Mouse (Mus musculus) midbrain, embryonic 10.5 days (tissue): ENCODE measurements around the gene Phactr1. TPM values are rescaled to one million over a fixed set of nuclear protein-coding genes. Genes with fewer than 3 reads are reported as not detected.

Experiments used
- DNase-seq: peaks from one replicate; pipeline ENCODE4 v3.0.0-alpha.2; 2017; ENCODE audit warnings: low spot score
- H3K27ac ChIP-seq: fragments of 300-500 bp; sonication (generic); replicated peaks from 2 replicates; pipeline ENCODE4 v1.5.1; 2016; ENCODE audit warnings: mild to moderate bottlenecking
- H3K27me3 ChIP-seq: fragments of 300-500 bp; sonication (generic); 2 replicates; pipeline ENCODE4 v1.6.1; 2016; ENCODE audit warnings: low read depth, mild to moderate bottlenecking; ENCODE audit not compliant: poor library complexity, severe bottlenecking
- H3K36me3 ChIP-seq: fragments of 300-500 bp; sonication (generic); 2 replicates; pipeline ENCODE4 v1.6.1; 2016; ENCODE audit warnings: mild to moderate bottlenecking, moderate library complexity
- H3K4me1 ChIP-seq: fragments of 300-500 bp; sonication (generic); 2 replicates; pipeline ENCODE4 v1.6.1; 2016
- H3K4me3 ChIP-seq: fragments of 300-500 bp; sonication (generic); 2 replicates; pipeline ENCODE4 v1.5.1; 2016; ENCODE audit warnings: mild to moderate bottlenecking, moderate library complexity
- H3K9me3 ChIP-seq: fragments of 300-500 bp; sonication (generic); replicated peaks from 2 replicates; pipeline ENCODE4 v1.6.1; 2016; ENCODE audit warnings: mild to moderate bottlenecking
- WGBS: fragments of 180-500 bp; shearing (Covaris S2); methylation state at CpG from one replicate; pipeline ENCODE4 v1.1.7; 2016; 5-methylcytosine and 5-hydroxymethylcytosine counted together
- polyA plus RNA-seq: library from polyadenylated mRNA; unstranded; fragments of >200 nt; fragmentation: Nextera tagmentation; extraction: Ambion mirVana; gene quantifications from 2 replicates; pipeline ENCODE4 v1.2.1, GENCODE M21; 2016

Phactr1 gene
- polyA plus RNA-seq, 1 experiment from 2014 or later: 5.5 TPM

GRCm38 (mm10) chr13:42948717-42949265, 268.4 kb downstream of the Phactr1 start:
- Histone ChIP-seq H3K36me3 (no peaks in the 10 kb centered on the region), H3K27me3 (no peaks in the 10 kb centered on the region), H3K9me3 (no peaks in the 10 kb centered on the region), H3K4me3 (no peak overlapping the region), H3K27ac (no peak overlapping the region), H3K4me1 (peaks cover 4% of the 10 kb centered on the region; the same call in 1 of the 2 replicates)
- DNase-seq: no peak
- 87% methylated on average over 10 of the region's 10 CpGs for WGBS

GRCm38 (mm10) chr13:42949336-42949735, 268.9 kb downstream of the Phactr1 start:
- no peaks in the 10 kb centered on the region for H3K36me3 ChIP-seq
- no peak overlapping the region for H3K27ac ChIP-seq
- H3K4me3 ChIP-seq: no peak overlapping the region
- peaks cover 4% of the 10 kb centered on the region; the same call in 1 of the 2 replicates for H3K4me1 ChIP-seq
- 84% methylated on average over 5 of the region's 5 CpGs for WGBS
- no peak for DNase-seq
- no peaks in the 10 kb centered on the region for H3K9me3 ChIP-seq
- H3K27me3 ChIP-seq: no peaks in the 10 kb centered on the region

- no peak for DNase-seq
- Histone ChIP-seq H3K4me1 (no peaks in the 10 kb centered on the region), H3K27me3 (no peaks in the 10 kb centered on the region), H3K9me3 (no peaks in the 10 kb centered on the region), H3K4me3 (no peak overlapping the region), H3K36me3 (no peaks in the 10 kb centered on the region), H3K27ac (no peak overlapping the region)
- WGBS: 93% methylated on average over 3 of the region's 3 CpGs
Measured at GRCm38 (mm10) chr13:42950056-42950455, 269.6 kb downstream of the Phactr1 start.

GRCm38 (mm10) chr13:42952037-42952721, 271.8 kb downstream of the Phactr1 start:
- no peaks in the 10 kb centered on the region for H3K9me3 ChIP-seq
- DNase-seq: no peak
- WGBS: 69% methylated on average over 15 of the region's 15 CpGs
- H3K27ac ChIP-seq: no peak overlapping the region
- no peak overlapping the region for H3K4me3 ChIP-seq
- H3K36me3 ChIP-seq: no peaks in the 10 kb centered on the region
- no peaks in the 10 kb centered on the region for H3K27me3 ChIP-seq
- no peaks in the 10 kb centered on the region for H3K4me1 ChIP-seq

- H3K27me3 ChIP-seq: no peaks in the 10 kb centered on the region
- WGBS: 91% methylated on average over 6 of the region's 6 CpGs
- DNase-seq: no peak
- no peak overlapping the region for H3K27ac ChIP-seq
- no peaks in the 10 kb centered on the region for H3K9me3 ChIP-seq
- no peaks in the 10 kb centered on the region for H3K36me3 ChIP-seq
- no peaks in the 10 kb centered on the region for H3K4me1 ChIP-seq
- no peak overlapping the region for H3K4me3 ChIP-seq
Measured at GRCm38 (mm10) chr13:42953071-42953470, 272.6 kb downstream of the Phactr1 start.

- H3K9me3 ChIP-seq: no peaks in the 10 kb centered on the region
- no peak for DNase-seq
- no peaks in the 10 kb centered on the region for H3K27me3 ChIP-seq
- no peak overlapping the region for H3K27ac ChIP-seq
- no peaks in the 10 kb centered on the region for H3K4me1 ChIP-seq
- no peak overlapping the region for H3K4me3 ChIP-seq
- WGBS: 79% methylated on average over 5 of the region's 5 CpGs
- H3K36me3 ChIP-seq: no peaks in the 10 kb centered on the region
Measured at GRCm38 (mm10) chr13:42954116-42954515, 273.7 kb downstream of the Phactr1 start.

GRCm38 (mm10) chr13:42956327-42956726, 275.9 kb downstream of the Phactr1 start:
- no peak overlapping the region for H3K27ac ChIP-seq
- 91% methylated on average over 10 of the region's 10 CpGs for WGBS
- H3K4me1 ChIP-seq: no peaks in the 10 kb centered on the region
- H3K27me3 ChIP-seq: no peaks in the 10 kb centered on the region
- H3K36me3 ChIP-seq: no peaks in the 10 kb centered on the region
- no peak overlapping the region for H3K4me3 ChIP-seq
- H3K9me3 ChIP-seq: no peaks in the 10 kb centered on the region
- no peak for DNase-seq

- Histone ChIP-seq H3K27ac (no peak overlapping the region), H3K4me1 (no peaks in the 10 kb centered on the region), H3K4me3 (no peak overlapping the region), H3K9me3 (no peaks in the 10 kb centered on the region), H3K36me3 (no peaks in the 10 kb centered on the region), H3K27me3 (no peaks in the 10 kb centered on the region)
- 77% methylated on average over 7 of the region's 7 CpGs for WGBS
- no peak for DNase-seq
Measured at GRCm38 (mm10) chr13:42957856-42958255, 277.4 kb downstream of the Phactr1 start.

- no peaks in the 10 kb centered on the region for H3K27me3 ChIP-seq
- H3K9me3 ChIP-seq: no peaks in the 10 kb centered on the region
- no peaks in the 10 kb centered on the region for H3K36me3 ChIP-seq
- H3K4me3 ChIP-seq: no peak overlapping the region
- 86% methylated on average over 2 of the region's 2 CpGs for WGBS
- DNase-seq: no peak
- no peak overlapping the region for H3K27ac ChIP-seq
- no peaks in the 10 kb centered on the region for H3K4me1 ChIP-seq
Measured at GRCm38 (mm10) chr13:42958867-42959266, 278.4 kb downstream of the Phactr1 start.

GRCm38 (mm10) chr13:42961561-42961960, 281.1 kb downstream of the Phactr1 start:
- Histone ChIP-seq H3K27me3 (no peaks in the 10 kb centered on the region), H3K4me3 (no peak overlapping the region), H3K36me3 (no peaks in the 10 kb centered on the region), H3K9me3 (no peaks in the 10 kb centered on the region), H3K4me1 (no peaks in the 10 kb centered on the region), H3K27ac (no peak overlapping the region)
- no peak for DNase-seq
- WGBS: 89% methylated on average over 4 of the region's 4 CpGs

- H3K9me3 ChIP-seq: no peaks in the 10 kb centered on the region
- DNase-seq: no peak
- H3K27ac ChIP-seq: no peak overlapping the region
- no peaks in the 10 kb centered on the region for H3K27me3 ChIP-seq
- no peaks in the 10 kb centered on the region for H3K36me3 ChIP-seq
- 77% methylated on average over 4 of the region's 4 CpGs for WGBS
- no peaks in the 10 kb centered on the region for H3K4me1 ChIP-seq
- no peak overlapping the region for H3K4me3 ChIP-seq
Measured at GRCm38 (mm10) chr13:42968537-42968936, 288.1 kb downstream of the Phactr1 start.

- no peaks in the 10 kb centered on the region for H3K9me3 ChIP-seq
- peaks cover 12% of the 10 kb centered on the region for H3K4me1 ChIP-seq
- no peak for DNase-seq
- 90% methylated on average over 3 of the region's 3 CpGs for WGBS
- H3K27ac ChIP-seq: no peak overlapping the region
- no peaks in the 10 kb centered on the region for H3K27me3 ChIP-seq
- no peak overlapping the region for H3K4me3 ChIP-seq
- no peaks in the 10 kb centered on the region for H3K36me3 ChIP-seq
Measured at GRCm38 (mm10) chr13:42973561-42973960, 293.1 kb downstream of the Phactr1 start.

GRCm38 (mm10) chr13:42973961-42974360, 293.5 kb downstream of the Phactr1 start:
- H3K4me3 ChIP-seq: no peak overlapping the region
- DNase-seq: no peak
- WGBS: 82% methylated on average over 2 of the region's 2 CpGs
- no peaks in the 10 kb centered on the region for H3K9me3 ChIP-seq
- H3K4me1 ChIP-seq: peaks cover 12% of the 10 kb centered on the region
- no peak overlapping the region for H3K27ac ChIP-seq
- no peaks in the 10 kb centered on the region for H3K36me3 ChIP-seq
- no peaks in the 10 kb centered on the region for H3K27me3 ChIP-seq
